Mouse (Mus musculus) kidney, adult 10 weeks (tissue): Measurements from ENCODE around the gene Ppp2r3d. TPM values are rescaled to one million over a fixed set of nuclear protein-coding genes. Genes with fewer than 3 reads are reported as not detected.

ENCODE experiments used
- polyA plus RNA-seq: library from polyadenylated mRNA; stranded (reverse); fragments of 350-450 nt; fragmentation: Illumina TruSeq; extraction: RNeasy Lipid Tissue Mini Kit (QIAGEN cat#74804); gene quantifications from one replicate; pipeline ENCODE4 v1.2.3, GENCODE M21; 2014; ENCODE audit warnings: low read depth, low replicate concordance

The Ppp2r3d gene
- polyA plus RNA-seq, result 2.9 TPM

GRCm38 (mm10) chr9:124476096-124476902 lies at the start of gene Ppp2r3d:
Gene Ppp2r3d, minus strand, starts transcription at chr9:124476898.

GRCm38 (mm10) chr9:124493693-124494092 lies 17.0 kb upstream of the Ppp2r3d start, which contains the start of gene Gm21836:
Gene Gm21836, minus strand, starts transcription at chr9:124493793.

Other genes starting within 250 kb of the Ppp2r3d start
- gene 2010315B03Rik, start 164.2 kb downstream of the Ppp2r3d start, polyA plus RNA-seq, result 88.7 TPM
- gene Gm21836, start 16.9 kb upstream of the Ppp2r3d start, polyA plus RNA-seq, result not detected